Mouse (Mus musculus) heart, postnatal 0 days (tissue): ENCODE data around the gene Fhl2.

ENCODE experiments used
- CTCF ChIP-seq: IDR thresholded peaks from 2 replicates; pipeline ENCODE4 v1.5.1; 2016; ENCODE audit warnings: antibody characterized with exemption, control low read depth, low read depth
- EP300 ChIP-seq: IDR thresholded peaks from 2 replicates; pipeline ENCODE4 v1.6.1; 2016; ENCODE audit warnings: antibody characterized with exemption, low read depth

DNA sequence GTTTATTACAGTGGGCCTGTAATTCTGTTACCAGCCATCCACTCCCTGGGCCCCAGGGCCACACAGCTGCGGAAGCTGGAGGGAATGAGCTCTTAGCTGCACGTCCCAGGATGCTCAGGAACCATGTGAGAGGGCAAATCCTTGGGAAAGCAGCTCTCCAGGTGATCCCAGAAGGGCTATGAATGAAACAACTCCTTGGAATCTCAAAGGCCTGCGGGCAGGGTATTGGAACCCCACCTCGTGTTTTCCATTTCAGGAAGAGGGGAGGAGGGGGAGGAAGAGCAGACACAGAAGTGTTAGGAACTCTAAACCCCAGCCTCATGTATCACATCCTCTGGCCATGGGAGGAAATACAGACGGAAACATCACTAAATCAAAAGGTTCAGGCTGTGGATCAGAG lies 28.8 kb downstream of the Fhl2 start:
- TF ChIP-seq CTCF (no peak), EP300 (no peak)
